Mouse (Mus musculus) heart, adult 2 months (tissue): Measurements from ENCODE around the gene Vps8.

Experiments used
- CTCF ChIP-seq: fragments of 200-600 bp; IDR thresholded peaks from 2 replicates; pipeline ENCODE4 v1.8.1; 2022; ENCODE audit warnings: antibody characterized with exemption, mild to moderate bottlenecking, moderate library complexity
- POLR2A ChIP-seq: fragments of 200-500 bp; IDR thresholded peaks from 2 replicates; pipeline ENCODE4 v1.6.1; 2011; ENCODE audit warnings: mild to moderate bottlenecking, low read depth, low read length, control low read depth; ENCODE audit not compliant: insufficient read depth

DNA sequence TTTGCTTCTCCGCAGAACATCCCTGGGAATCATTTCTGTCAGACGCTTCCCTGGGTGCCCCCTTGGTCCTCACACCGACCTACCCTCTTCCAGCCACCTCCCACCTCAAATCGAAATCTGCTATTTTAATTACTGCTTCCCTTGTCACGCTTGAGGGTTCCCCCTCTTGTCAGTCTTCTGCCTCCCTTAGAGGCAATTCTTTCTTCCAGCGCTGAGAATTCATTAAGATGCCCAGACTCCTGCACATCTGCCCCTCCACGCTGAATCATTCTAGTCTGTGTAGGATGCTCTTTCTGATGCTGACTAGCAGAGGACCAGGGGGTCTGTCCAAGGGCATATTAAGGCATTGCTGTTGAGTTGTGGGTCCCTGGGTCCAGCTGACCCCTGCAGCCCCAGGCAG is 27.4 kb upstream of the Vps8 start:
- TF ChIP-seq POLR2A (no peak), CTCF (no peak)
